Mouse (Mus musculus) liver, adult 2 months (tissue): Measurements from ENCODE around the gene Tmem204. TPM values are rescaled to one million over a fixed set of nuclear protein-coding genes. Genes with fewer than 3 reads are reported as not detected.

Experiments used
- DNase-seq: peaks from one replicate; pipeline ENCODE4 v3.0.0-alpha.2; 2011; ENCODE audit warnings: low read depth, low spot score; ENCODE audit errors: extremely low read depth
- H3K27ac ChIP-seq: fragments of 200-500 bp; replicated peaks from 2 replicates; pipeline ENCODE4 v1.5.1; 2012; ENCODE audit warnings: low read depth, mild to moderate bottlenecking, control low read depth, inconsistent platforms, low read length; ENCODE audit not compliant: insufficient read depth
- H3K27me3 ChIP-seq: fragments of 200-500 bp; 2 replicates; pipeline ENCODE4 v1.6.1; 2012; ENCODE audit warnings: mild to moderate bottlenecking, moderate library complexity, low read length, inconsistent platforms; ENCODE audit not compliant: control insufficient read depth, insufficient read depth
- H3K36me3 ChIP-seq: fragments of 200-500 bp; 2 replicates; pipeline ENCODE4 v1.6.1; 2012; ENCODE audit warnings: low read length, inconsistent platforms; ENCODE audit not compliant: control insufficient read depth, insufficient read depth
- H3K4me1 ChIP-seq: fragments of 200-500 bp; 2 replicates; pipeline ENCODE4 v1.6.1; 2011; ENCODE audit warnings: low read length; ENCODE audit not compliant: control insufficient read depth, insufficient read depth
- H3K4me3 ChIP-seq: fragments of 200-500 bp; 2 replicates; pipeline ENCODE4 v1.5.1; 2011; ENCODE audit warnings: low read depth, mild to moderate bottlenecking, control low read depth, low read length, moderate library complexity; ENCODE audit not compliant: insufficient read depth
- H3K79me2 ChIP-seq: fragments of 200-500 bp; 2 replicates; pipeline ENCODE4 v1.6.1; 2012; ENCODE audit warnings: inconsistent platforms, mild to moderate bottlenecking, low read length, moderate library complexity; ENCODE audit not compliant: control insufficient read depth, insufficient read depth
- H3K9ac ChIP-seq: fragments of 200-500 bp; 2 replicates; pipeline ENCODE4 v1.6.1; 2012; ENCODE audit warnings: low read depth, mild to moderate bottlenecking, control low read depth, inconsistent platforms, low read length
- CTCF ChIP-seq: fragments of 200-500 bp; IDR thresholded peaks from 2 replicates; pipeline ENCODE4 v1.5.1; 2011; ENCODE audit warnings: low read depth, low read length, control low read depth
- POLR2A ChIP-seq: fragments of 200-500 bp; IDR thresholded peaks from 2 replicates; pipeline ENCODE4 v1.6.1; 2011; ENCODE audit warnings: low read length, control low read depth; ENCODE audit not compliant: insufficient read depth; ENCODE audit errors: extremely low read depth
- WGBS: fragments of 180-500 bp; shearing (Covaris S2); methylation state at CpG from one replicate; pipeline ENCODE4 v1.1.7; 2018; 5-methylcytosine and 5-hydroxymethylcytosine counted together
- polyA plus RNA-seq: library from polyadenylated mRNA; depleted of rRNA; stranded (reverse); fragments of >200 nt; gene quantifications from 2 replicates; pipeline ENCODE4 v1.2.3, GENCODE M21; 2012
- total RNA-seq: library from RNA; depleted of rRNA; stranded (reverse); fragments of >200 nt; gene quantifications from 2 replicates; pipeline ENCODE4 v1.2.3, GENCODE M21; 2014

Gene Tmem204
- total and polyA plus RNA-seq, 2 experiments: 19.1 to 22.3 TPM

GRCm38 (mm10) chr17:25082887-25083286, 504 bp downstream of the Tmem204 start:
- Histone ChIP-seq H3K36me3 (no peaks in the 10 kb centered on the region), H3K27ac (peak overlapping the region; percentile 50), H3K27me3 (no peaks in the 10 kb centered on the region), H3K79me2 (no peaks in the 10 kb centered on the region), H3K4me1 (no peaks in the 10 kb centered on the region), H3K9ac (0 out of 2 replicates have a peak overlapping the region, but pooled peaks have one; percentile 17), H3K4me3 (no peak overlapping the region)
- DNase-seq: no peak
- WGBS: 73% methylated on average over 3 of the region's 3 CpGs
- no peak for TF ChIP-seq POLR2A
- TF ChIP-seq CTCF: no peak

GRCm38 (mm10) chr17:25082081-25082847, 1.1 kb downstream of the Tmem204 start:
- H3K9ac ChIP-seq: no peak overlapping the region; the same call in 1 of the 2 replicates
- WGBS: 67% methylated on average over 14 of the region's 14 CpGs
- peak; percentile 45 for DNase-seq
- H3K36me3 ChIP-seq: no peaks in the 10 kb centered on the region
- TF ChIP-seq CTCF (0 out of 2 replicates have a peak, but pooled peaks have one; percentile 12), POLR2A (0 out of 2 replicates have a peak, but pooled peaks have one; percentile 19)
- peak overlapping the region; percentile 55 for H3K27ac ChIP-seq
- peak overlapping the region; percentile 5; the same call in 1 of the 2 replicates for H3K4me3 ChIP-seq
- H3K4me1 ChIP-seq: no peaks in the 10 kb centered on the region
- H3K27me3 ChIP-seq: no peaks in the 10 kb centered on the region
- no peaks in the 10 kb centered on the region for H3K79me2 ChIP-seq

DNA sequence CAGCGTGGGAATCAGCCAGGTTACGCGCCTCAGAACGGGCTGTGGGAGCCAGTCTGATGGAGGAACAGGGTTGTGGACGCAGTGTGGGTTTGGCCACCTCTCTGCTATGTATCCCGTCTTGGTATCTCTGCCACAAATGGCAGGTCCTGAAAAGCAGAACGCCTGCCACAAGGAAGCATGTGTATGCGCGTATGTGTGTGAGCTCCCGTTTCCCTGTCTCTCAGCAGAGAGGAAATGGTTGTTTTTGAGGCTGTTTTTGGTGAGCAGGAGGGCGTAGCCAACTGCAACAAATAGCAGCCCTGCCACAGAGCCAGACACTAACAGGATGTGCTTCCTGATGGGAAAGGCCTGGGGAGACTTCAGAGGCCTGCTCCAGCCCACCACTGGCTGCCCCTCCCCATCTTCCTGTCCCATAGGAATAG, 2.4 kb downstream of the Tmem204 start:
- WGBS: 68% methylated on average over 11 of the region's 11 CpGs
- peak overlapping the region; percentile 72 for H3K4me3 ChIP-seq
- no peaks in the 10 kb centered on the region for H3K36me3 ChIP-seq
- H3K27ac ChIP-seq: peak overlapping the region; percentile 80
- peak overlapping the region; percentile 69 for H3K9ac ChIP-seq
- peak; percentile 48 for DNase-seq
- TF ChIP-seq CTCF (no peak), POLR2A (peak; percentile 50; the same call in 1 of the 2 replicates)
- H3K4me1 ChIP-seq: no peaks in the 10 kb centered on the region
- H3K27me3 ChIP-seq: no peaks in the 10 kb centered on the region
- no peaks in the 10 kb centered on the region for H3K79me2 ChIP-seq

DNA sequence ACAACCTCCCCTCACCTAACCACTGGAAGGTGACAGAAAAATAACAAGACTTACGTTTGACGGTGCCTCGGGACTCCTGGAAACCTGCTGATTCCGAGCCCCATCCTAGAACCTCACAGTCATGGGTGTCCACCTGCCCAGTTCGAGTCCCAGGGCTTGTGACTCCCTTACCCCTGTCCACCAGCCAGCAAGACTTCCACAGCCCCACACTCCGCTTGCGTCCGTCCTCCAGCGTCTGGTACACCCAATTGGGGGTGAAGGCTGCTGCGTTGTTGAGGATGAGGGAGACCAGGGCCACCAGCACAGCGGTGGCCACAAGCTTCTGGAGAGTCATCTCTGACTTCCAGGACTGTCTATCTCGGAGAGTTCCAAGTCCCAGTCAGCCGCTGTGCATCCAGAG, 3.2 kb downstream of the Tmem204 start:
- TF ChIP-seq POLR2A (no peak), CTCF (no peak)
- peak overlapping the region; percentile 80 for H3K27ac ChIP-seq

DNA sequence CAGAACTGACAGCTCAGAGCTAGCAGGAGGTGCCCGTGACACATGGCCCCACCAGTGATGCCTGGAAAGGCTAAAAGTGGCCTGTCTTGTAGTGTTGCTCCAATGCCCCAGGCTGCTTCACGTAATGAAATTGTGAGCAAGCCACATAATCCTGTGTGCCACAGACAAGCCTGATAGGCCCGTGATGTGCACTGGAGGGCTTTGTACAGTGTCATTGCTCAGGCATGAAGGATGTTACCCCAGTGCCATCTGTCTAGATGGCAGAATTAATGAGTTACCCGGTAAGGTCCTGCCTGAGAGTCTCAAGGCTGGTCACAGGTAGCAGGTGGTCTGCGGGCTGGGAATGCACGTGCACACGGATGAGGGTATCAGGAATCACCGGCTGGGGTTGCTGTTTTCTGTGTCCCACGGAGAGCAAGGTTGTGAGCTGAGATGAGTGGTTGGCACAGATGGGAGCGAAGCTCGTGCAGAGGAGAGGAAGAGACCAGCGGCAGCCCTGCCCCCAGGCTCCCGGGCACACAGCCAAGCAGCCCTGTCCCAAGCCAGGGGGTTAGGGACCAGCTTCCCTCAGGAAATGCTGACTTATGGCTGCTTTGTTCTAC, 5.5 kb downstream of the Tmem204 start:
- Histone ChIP-seq H3K36me3 (no peaks in the 10 kb centered on the region), H3K4me1 (no peaks in the 10 kb centered on the region), H3K27me3 (no peaks in the 10 kb centered on the region), H3K27ac (peak overlapping the region; percentile 26; the same call in 1 of the 2 replicates), H3K9ac (peak overlapping the region; percentile 36), H3K4me3 (peak overlapping the region; percentile 43), H3K79me2 (no peaks in the 10 kb centered on the region)
- DNase-seq: no peak
- TF ChIP-seq POLR2A (no peak), CTCF (no peak)
- WGBS: 58% methylated on average over 13 of the region's 13 CpGs

More for the DNA sequence above, 3.2 kb downstream of the Tmem204 start:
- Histone ChIP-seq H3K36me3 (no peaks in the 10 kb centered on the region), H3K27me3 (no peaks in the 10 kb centered on the region), H3K4me3 (peak overlapping the region; percentile 72), H3K79me2 (no peaks in the 10 kb centered on the region), H3K4me1 (no peaks in the 10 kb centered on the region), H3K9ac (peak overlapping the region; percentile 69)
- DNase-seq: no peak
- 76% methylated on average over 13 of the region's 13 CpGs for WGBS
